Mouse (Mus musculus) 416B (cell line): ENCODE results near the gene Nmb.

Experiments used
- DNase-seq: peaks from one replicate; pipeline ENCODE4 v3.0.0; 2011; ENCODE audit warnings: low read depth

The Nmb gene

GRCm38 (mm10) chr7:80860227-80860626 lies 44.6 kb downstream of the Nmb start:
- peak; percentile 91 for DNase-seq

- peak; percentile 88 for DNase-seq
These were observed 47.7 kb downstream of the Nmb start for GRCm38 (mm10) chr7:80857181-80857580.

- DNase-seq, result peak; percentile 43
These were observed 49.6 kb downstream of the Nmb start for GRCm38 (mm10) chr7:80855316-80855715.

GRCm38 (mm10) chr7:80853218-80853617 lies 51.7 kb downstream of the Nmb start:
- DNase-seq, result no peak
